Mouse (Mus musculus): ENCODE measurements around the gene Serpinb1a. TPM values are rescaled to one million over a fixed set of nuclear protein-coding genes. Genes with fewer than 3 reads are reported as not detected.
"Not testable (repeated sequence)": the region's sequence is repeated elsewhere in the genome, so short reads cannot be mapped to it uniquely, and the experiment has no call there.

Gene Serpinb1a
- 2.5 and 2.6 TPM in 2 replicates for polyA plus RNA-seq (2014; fragmentation: Nextera tagmentation; extraction: Ambion mirVana)

DNA sequence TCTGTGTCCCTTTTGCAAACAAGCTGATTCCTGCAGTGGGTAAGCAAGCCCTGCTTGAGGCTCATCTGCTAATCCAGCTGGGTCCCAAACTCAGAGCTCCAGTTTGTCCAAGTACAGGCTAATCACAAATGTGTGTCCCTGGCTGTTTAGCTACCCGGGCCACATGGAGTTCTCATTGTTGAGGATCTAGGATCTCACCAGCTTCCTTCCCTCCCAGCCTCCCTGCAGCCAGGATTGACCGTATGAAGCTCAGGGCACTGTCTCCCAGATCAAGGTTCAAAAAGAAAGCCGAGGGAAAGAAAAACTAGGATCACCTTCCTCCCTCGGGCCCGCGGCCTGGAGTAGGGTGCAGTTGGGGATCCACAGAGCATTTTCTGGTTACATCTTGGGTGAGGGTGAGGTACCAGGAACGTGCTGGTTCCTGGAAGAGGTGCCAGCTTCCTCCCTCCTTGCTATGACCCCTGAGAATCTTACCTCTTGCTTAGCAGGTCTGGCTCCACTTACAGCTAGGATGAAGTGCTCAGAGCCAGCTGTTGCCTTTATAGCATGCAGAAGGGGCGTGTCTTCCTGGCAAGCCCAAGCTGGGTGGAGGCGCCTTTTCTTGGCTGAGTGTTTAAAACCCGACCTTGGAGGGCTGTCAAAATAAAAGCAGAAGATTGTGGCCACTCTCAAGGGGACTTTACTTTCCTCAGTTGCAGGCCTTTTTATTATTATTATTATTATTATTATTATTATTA, at the start of gene Serpinb1a:
Gene Serpinb1a, minus strand, starts transcription at position 518 of the 737 bp plus-strand sequence.
- no peak within 1 kb of the TSS for H3K4me2 ChIP-seq (replicated peaks)
- no peaks in the 10 kb centered on the region for H3K36me3 ChIP-seq (replicated peaks; ENCODE audit: control insufficient read depth, insufficient read depth)
- no peak for ATAC-seq (ENCODE audit: low FRiP score)
- H3K9ac ChIP-seq = no peak within 1 kb of the TSS
- H3K4me3 ChIP-seq (replicated peaks; ENCODE audit: low read length) = no peak within 1 kb of the TSS
- H3K4me1 ChIP-seq (replicated peaks; ENCODE audit: control insufficient read depth, insufficient read depth, low read length) = no peaks in the 10 kb centered on the region
- H3K27me3 ChIP-seq (ENCODE audit: control insufficient read depth, insufficient read depth, low read length) = no peaks in the 10 kb centered on the region
- H3K9me3 ChIP-seq (ENCODE audit: control insufficient read depth, low read length) = no peaks in the 10 kb centered on the region
- WGBS = 67% methylated on average over 10 of the region's 10 CpGs
- no peak within 1 kb of the TSS for H3K27ac ChIP-seq
- no peak for DNase-seq (ENCODE audit: low spot score)

DNA sequence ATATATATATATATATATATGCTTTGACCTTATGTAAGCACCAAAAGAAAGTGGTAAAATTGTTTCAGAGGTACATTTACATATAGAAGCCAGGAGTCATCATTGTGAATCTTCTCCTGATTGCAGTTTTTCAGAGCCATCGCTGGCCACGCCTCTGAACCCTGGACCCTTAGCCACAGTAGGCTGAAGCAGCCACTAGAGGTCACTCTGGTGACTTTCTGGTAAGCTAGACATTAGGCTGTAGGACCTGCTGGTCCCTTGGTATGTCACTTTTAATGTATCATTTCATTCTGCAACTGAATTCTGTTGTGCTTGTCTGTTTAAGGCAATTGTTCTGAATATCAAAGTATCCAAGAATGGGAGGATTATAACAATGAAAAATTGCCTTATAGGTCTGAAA, 49.7 kb upstream of the Serpinb1a start:
- Histone ChIP-seq H3K4me1 (replicated peaks; ENCODE audit: control insufficient read depth, insufficient read depth, low read length) (no peaks in the 10 kb centered on the region), H3K27ac (no peak overlapping the region), H3K9ac (no peak overlapping the region), H3K4me2 (replicated peaks) (no peak overlapping the region), H3K9me3 (ENCODE audit: control insufficient read depth, low read length) (no peaks in the 10 kb centered on the region), H3K27me3 (ENCODE audit: control insufficient read depth, insufficient read depth, low read length) (no peaks in the 10 kb centered on the region), H3K4me3 (replicated peaks; ENCODE audit: low read length) (no peak overlapping the region), H3K36me3 (replicated peaks; ENCODE audit: control insufficient read depth, insufficient read depth) (no peaks in the 10 kb centered on the region)
- peak; percentile 41 for DNase-seq (ENCODE audit: low spot score)
- no peak for ATAC-seq (ENCODE audit: low FRiP score)
- WGBS = 27% methylated on average over 2 of the region's 2 CpGs

DNA sequence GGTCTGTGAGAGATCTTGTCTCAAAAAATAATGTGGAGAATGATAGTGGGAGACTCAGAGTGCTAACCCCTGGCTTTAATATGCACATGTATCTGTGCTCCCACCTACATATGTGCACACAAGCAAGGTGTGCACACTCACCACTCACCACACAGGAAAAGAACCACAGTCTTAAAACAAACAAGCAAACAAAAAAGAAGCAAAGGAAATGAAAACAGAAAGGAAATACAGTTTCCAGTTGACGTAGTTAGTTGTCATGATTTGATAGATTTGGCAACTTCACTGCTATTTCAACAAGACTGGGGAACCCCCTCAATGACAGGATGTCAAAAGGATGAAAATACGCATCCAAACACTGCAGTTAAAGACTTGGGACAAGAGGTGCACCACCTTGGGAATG, 48.1 kb upstream of the Serpinb1a start:
- H3K9me3 ChIP-seq (ENCODE audit: control insufficient read depth, low read length); H3K36me3 ChIP-seq (replicated peaks; ENCODE audit: control insufficient read depth, insufficient read depth); H3K4me2 ChIP-seq (replicated peaks); H3K4me3 ChIP-seq (replicated peaks; ENCODE audit: low read length); H3K4me1 ChIP-seq (replicated peaks; ENCODE audit: control insufficient read depth, insufficient read depth, low read length); H3K27me3 ChIP-seq (ENCODE audit: control insufficient read depth, insufficient read depth, low read length); ATAC-seq (ENCODE audit: low FRiP score); H3K9ac ChIP-seq; DNase-seq (ENCODE audit: low spot score); H3K27ac ChIP-seq: not testable (repeated sequence)
- 86% methylated on average over 1 of the region's 2 CpGs for WGBS

DNA sequence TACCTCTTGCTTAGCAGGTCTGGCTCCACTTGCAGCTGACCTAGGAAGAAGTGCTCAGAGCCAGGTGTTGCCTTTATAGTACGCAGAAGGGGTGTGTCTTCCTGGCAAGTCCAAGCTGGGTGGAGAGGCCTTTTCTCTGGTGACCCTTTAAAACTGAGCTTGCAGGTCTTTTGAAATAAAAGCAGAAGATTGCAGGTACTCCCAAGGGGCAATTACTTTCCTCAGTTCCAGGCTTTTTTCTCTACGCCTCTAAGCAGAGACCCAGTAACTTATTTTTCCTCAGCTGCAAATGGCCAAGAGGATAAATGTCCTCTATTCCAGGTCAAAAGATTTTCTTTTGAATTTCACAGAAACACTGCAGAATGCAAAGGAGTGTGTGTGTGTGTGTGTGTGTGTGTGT, 47.1 kb upstream of the Serpinb1a start, which contains the start of gene Serpinb1c:
Gene Serpinb1c, minus strand, starts transcription at position 101 of the 400 bp plus-strand sequence.
- Histone ChIP-seq H3K4me3 (replicated peaks; ENCODE audit: low read length) (no peak within 1 kb of the TSS), H3K27ac (no peak within 1 kb of the TSS), H3K27me3 (ENCODE audit: control insufficient read depth, insufficient read depth, low read length) (no peaks in the 10 kb centered on the region), H3K4me2 (replicated peaks) (no peak within 1 kb of the TSS), H3K9me3 (ENCODE audit: control insufficient read depth, low read length) (no peaks in the 10 kb centered on the region), H3K4me1 (replicated peaks; ENCODE audit: control insufficient read depth, insufficient read depth, low read length) (no peaks in the 10 kb centered on the region), H3K9ac (no peak within 1 kb of the TSS), H3K36me3 (replicated peaks; ENCODE audit: control insufficient read depth, insufficient read depth) (no peaks in the 10 kb centered on the region)
- 88% methylated on average over 2 of the region's 2 CpGs for WGBS
- ATAC-seq (ENCODE audit: low FRiP score) (no peak), DNase-seq (ENCODE audit: low spot score) (no peak)

DNA sequence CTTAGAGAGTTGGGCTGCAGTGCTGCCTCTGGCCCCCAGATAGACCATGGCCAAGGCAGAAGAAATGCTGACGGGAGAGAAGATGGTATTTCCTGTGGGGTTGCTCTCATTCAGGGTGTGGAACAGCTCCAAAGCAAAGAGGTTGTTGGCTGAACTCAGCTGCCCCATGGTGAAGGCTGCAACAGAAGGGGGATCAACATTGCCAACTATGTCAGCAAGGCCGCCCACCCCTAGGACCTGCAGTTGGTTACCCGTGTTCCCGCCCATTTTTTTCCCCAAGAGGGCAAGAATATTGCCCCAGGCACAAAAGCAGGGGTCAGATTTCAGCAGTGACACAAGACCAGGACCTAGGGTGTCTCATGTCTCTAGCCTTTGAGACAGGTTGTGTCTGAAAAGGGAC, 45.9 kb upstream of the Serpinb1a start:
- Histone ChIP-seq H3K9ac (no peak overlapping the region), H3K36me3 (replicated peaks; ENCODE audit: control insufficient read depth, insufficient read depth) (no peaks in the 10 kb centered on the region), H3K4me2 (replicated peaks) (no peak overlapping the region), H3K9me3 (ENCODE audit: control insufficient read depth, low read length) (no peaks in the 10 kb centered on the region), H3K27me3 (ENCODE audit: control insufficient read depth, insufficient read depth, low read length) (no peaks in the 10 kb centered on the region), H3K4me3 (replicated peaks; ENCODE audit: low read length) (no peak overlapping the region), H3K27ac (no peak overlapping the region), H3K4me1 (replicated peaks; ENCODE audit: control insufficient read depth, insufficient read depth, low read length) (no peaks in the 10 kb centered on the region)
- ATAC-seq (ENCODE audit: low FRiP score) (no peak), DNase-seq (ENCODE audit: low spot score) (no peak)
- WGBS = 88% methylated on average over 4 of the region's 4 CpGs

DNA sequence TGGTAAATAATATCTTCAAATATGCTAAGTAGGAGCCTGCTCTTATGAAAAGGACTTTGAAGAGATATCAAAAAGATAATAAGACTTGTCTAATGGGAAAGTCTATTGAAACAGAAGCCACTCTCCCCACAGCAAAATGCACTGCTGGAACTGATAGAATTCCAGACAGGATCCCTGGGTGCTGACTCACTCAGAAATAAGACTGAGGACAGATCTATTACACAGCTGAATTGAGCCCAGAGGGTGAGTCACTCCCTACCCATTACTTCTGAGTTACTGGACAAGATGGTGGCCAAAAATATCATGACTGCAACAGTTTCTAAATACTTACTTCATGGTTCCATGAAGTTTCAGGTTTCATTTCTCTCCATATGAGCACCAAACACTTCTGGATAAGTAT, 33.8 kb upstream of the Serpinb1a start:
- Histone ChIP-seq H3K27ac (no peak overlapping the region), H3K9ac (no peak overlapping the region), H3K4me2 (replicated peaks) (no peak overlapping the region), H3K27me3 (ENCODE audit: control insufficient read depth, insufficient read depth, low read length) (no peaks in the 10 kb centered on the region), H3K9me3 (ENCODE audit: control insufficient read depth, low read length) (no peaks in the 10 kb centered on the region), H3K4me3 (replicated peaks; ENCODE audit: low read length) (no peak overlapping the region), H3K4me1 (replicated peaks; ENCODE audit: control insufficient read depth, insufficient read depth, low read length) (no peaks in the 10 kb centered on the region), H3K36me3 (replicated peaks; ENCODE audit: control insufficient read depth, insufficient read depth) (no peaks in the 10 kb centered on the region)
- ATAC-seq (ENCODE audit: low FRiP score) (no peak), DNase-seq (ENCODE audit: low spot score) (no peak)

DNA sequence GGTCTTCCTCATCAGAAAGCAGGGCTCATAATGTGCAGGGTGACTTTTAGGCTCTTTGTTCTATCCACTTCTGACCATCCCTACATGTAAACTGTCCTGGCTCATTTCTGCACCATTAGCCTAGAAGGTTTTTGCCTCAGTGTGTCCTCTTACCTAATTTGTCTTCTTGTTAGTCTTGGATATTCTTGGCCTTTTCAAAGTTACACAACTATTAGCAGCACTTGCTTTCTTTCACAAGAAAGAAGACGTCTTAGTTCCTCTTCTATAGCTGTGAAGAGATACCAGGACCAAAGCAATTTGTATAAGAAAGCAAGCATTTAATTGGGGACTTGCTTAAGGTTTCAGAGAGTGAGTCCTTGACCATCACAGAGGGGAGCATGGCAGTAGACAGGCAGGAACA, 22.9 kb upstream of the Serpinb1a start:
- DNase-seq (ENCODE audit: low spot score) = no peak
- no peak overlapping the region for H3K27ac ChIP-seq
- 70% methylated on average over 1 of the region's 1 CpGs for WGBS

DNA sequence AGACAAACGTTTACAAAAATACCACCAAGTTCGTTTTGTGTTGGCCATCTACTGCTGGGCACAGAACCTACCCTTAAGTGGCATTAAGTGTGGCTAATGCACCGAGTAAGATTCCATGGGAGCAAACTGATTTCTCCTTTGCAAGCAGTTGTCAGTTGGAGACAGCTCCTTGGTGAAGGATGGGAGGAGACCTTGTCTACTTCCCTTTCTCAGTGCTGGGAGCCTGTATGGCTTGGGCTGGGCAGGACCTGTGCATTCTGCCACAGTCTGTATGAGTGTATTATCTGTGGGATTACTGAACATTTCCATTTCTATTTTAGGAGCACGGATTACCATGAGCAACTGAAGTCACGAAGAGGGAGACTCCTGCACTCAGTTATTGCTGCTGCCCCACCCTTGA, 17.9 kb upstream of the Serpinb1a start:
- Histone ChIP-seq H3K4me1 (replicated peaks; ENCODE audit: control insufficient read depth, insufficient read depth, low read length) (no peaks in the 10 kb centered on the region), H3K27ac (no peak overlapping the region), H3K27me3 (ENCODE audit: control insufficient read depth, insufficient read depth, low read length) (no peaks in the 10 kb centered on the region), H3K9ac (no peak overlapping the region), H3K4me2 (replicated peaks) (no peak overlapping the region), H3K4me3 (replicated peaks; ENCODE audit: low read length) (no peak overlapping the region), H3K9me3 (ENCODE audit: control insufficient read depth, low read length) (no peaks in the 10 kb centered on the region), H3K36me3 (replicated peaks; ENCODE audit: control insufficient read depth, insufficient read depth) (no peaks in the 10 kb centered on the region)
- no peak for ATAC-seq (ENCODE audit: low FRiP score)
- WGBS = 79% methylated on average over 5 of the region's 5 CpGs
- no peak for DNase-seq (ENCODE audit: low spot score)

More for the DNA sequence above, 22.9 kb upstream of the Serpinb1a start:
- no peaks in the 10 kb centered on the region for H3K9me3 ChIP-seq (ENCODE audit: control insufficient read depth, low read length)
- no peaks in the 10 kb centered on the region for H3K36me3 ChIP-seq (replicated peaks; ENCODE audit: control insufficient read depth, insufficient read depth)
- no peak overlapping the region for H3K4me2 ChIP-seq (replicated peaks)
- ATAC-seq (ENCODE audit: low FRiP score) = no peak
- H3K4me1 ChIP-seq (replicated peaks; ENCODE audit: control insufficient read depth, insufficient read depth, low read length) = no peaks in the 10 kb centered on the region
- no peak overlapping the region for H3K4me3 ChIP-seq (replicated peaks; ENCODE audit: low read length)
- H3K27me3 ChIP-seq (ENCODE audit: control insufficient read depth, insufficient read depth, low read length) = no peaks in the 10 kb centered on the region
- H3K9ac ChIP-seq = no peak overlapping the region

DNA sequence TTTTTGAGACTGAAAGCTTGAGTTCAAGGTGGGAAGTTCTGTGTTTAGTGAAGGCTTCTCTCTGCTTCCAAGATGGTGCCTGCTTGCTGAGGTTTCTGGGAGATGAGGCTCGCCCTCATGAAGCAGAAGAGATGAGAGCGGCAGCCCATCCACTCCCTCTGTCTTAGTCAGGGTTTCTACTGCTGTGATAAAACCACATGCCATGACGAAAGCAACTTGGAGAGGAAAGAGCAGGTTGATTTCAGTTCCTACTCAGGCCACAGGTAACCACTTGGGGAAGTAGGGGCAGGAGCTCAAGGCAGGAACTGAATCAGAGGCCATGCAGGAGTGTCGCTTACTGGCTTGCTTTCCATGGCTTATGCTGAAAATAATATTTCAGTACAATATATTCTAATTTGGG, 17.2 kb upstream of the Serpinb1a start:
- ATAC-seq (ENCODE audit: low FRiP score) = not testable (repeated sequence)

DNA sequence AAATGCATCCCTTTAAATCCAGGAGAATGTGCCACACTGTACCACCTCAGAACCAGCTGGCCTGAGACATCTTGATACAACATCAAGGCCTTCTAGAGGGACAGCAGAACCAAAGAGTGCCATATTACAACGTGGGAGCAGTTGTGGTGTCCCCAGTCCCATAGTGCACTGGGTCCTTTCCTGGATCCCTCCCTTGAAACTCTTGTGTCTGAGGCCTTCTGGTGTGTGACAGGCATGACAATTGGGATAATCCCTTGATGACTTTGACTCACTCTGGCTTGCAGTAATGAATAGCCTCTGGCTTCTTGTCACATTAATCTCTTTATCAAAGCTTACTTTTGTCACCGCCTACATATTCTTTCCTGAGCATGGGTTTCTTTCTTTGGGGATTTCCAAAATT, 16.0 kb upstream of the Serpinb1a start:
- Histone ChIP-seq H3K27me3 (ENCODE audit: control insufficient read depth, insufficient read depth, low read length) (no peaks in the 10 kb centered on the region), H3K4me3 (replicated peaks; ENCODE audit: low read length) (no peak overlapping the region), H3K4me2 (replicated peaks) (no peak overlapping the region), H3K9ac (no peak overlapping the region), H3K9me3 (ENCODE audit: control insufficient read depth, low read length) (no peaks in the 10 kb centered on the region), H3K27ac (no peak overlapping the region), H3K36me3 (replicated peaks; ENCODE audit: control insufficient read depth, insufficient read depth) (no peaks in the 10 kb centered on the region), H3K4me1 (replicated peaks; ENCODE audit: control insufficient read depth, insufficient read depth, low read length) (no peaks in the 10 kb centered on the region)
- DNase-seq (ENCODE audit: low spot score) (no peak), ATAC-seq (ENCODE audit: low FRiP score) (peak; percentile 46; the same call in 1 of the 2 replicates)
- 36% methylated on average over 2 of the region's 2 CpGs for WGBS

More for the DNA sequence above, 17.2 kb upstream of the Serpinb1a start:
- H3K4me2 ChIP-seq (replicated peaks); H3K9me3 ChIP-seq (ENCODE audit: control insufficient read depth, low read length); DNase-seq (ENCODE audit: low spot score); H3K9ac ChIP-seq; H3K27me3 ChIP-seq (ENCODE audit: control insufficient read depth, insufficient read depth, low read length); H3K4me3 ChIP-seq (replicated peaks; ENCODE audit: low read length); H3K4me1 ChIP-seq (replicated peaks; ENCODE audit: control insufficient read depth, insufficient read depth, low read length); H3K27ac ChIP-seq; H3K36me3 ChIP-seq (replicated peaks; ENCODE audit: control insufficient read depth, insufficient read depth): not testable (repeated sequence)
- WGBS = 89% methylated on average over 4 of the region's 4 CpGs

Data from hindbrain, embryonic 14.5 days (tissue).